Mouse (Mus musculus) stomach, embryonic 15.5 days (tissue): Measurements from ENCODE around the gene Epha4. TPM values are rescaled to one million over a fixed set of nuclear protein-coding genes. Genes with fewer than 3 reads are reported as not detected.

ENCODE experiments used
- ATAC-seq: fragments of 200-750 bp; cut with Nextera tagmentation; 2 replicates; pipeline ENCODE4 v1.8.0; 2017; ENCODE audit warnings: low read depth, moderate number of reproducible peaks, moderate TSS enrichment; ENCODE audit not compliant: insufficient read depth, low FRiP score
- H3K27ac ChIP-seq: fragments of 300-500 bp; sonication (generic); 2 replicates; pipeline ENCODE4 v1.5.1; 2015; ENCODE audit warnings: mild to moderate bottlenecking, inconsistent platforms
- H3K27me3 ChIP-seq: fragments of 300-500 bp; sonication (generic); replicated peaks from 2 replicates; pipeline ENCODE4 v1.6.1; 2015; ENCODE audit warnings: inconsistent platforms
- H3K36me3 ChIP-seq: fragments of 300-500 bp; sonication (generic); 2 replicates; pipeline ENCODE4 v1.6.1; 2015; ENCODE audit warnings: inconsistent platforms
- H3K4me1 ChIP-seq: fragments of 300-500 bp; sonication (generic); 2 replicates; pipeline ENCODE4 v1.6.1; 2015; ENCODE audit warnings: inconsistent platforms
- H3K4me2 ChIP-seq: fragments of 300-500 bp; sonication (generic); 2 replicates; pipeline ENCODE4 v1.6.1; 2015; ENCODE audit warnings: mild to moderate bottlenecking, inconsistent platforms
- H3K4me3 ChIP-seq: fragments of 300-500 bp; sonication (generic); replicated peaks from 2 replicates; pipeline ENCODE4 v1.5.1; 2015; ENCODE audit warnings: inconsistent platforms
- H3K9ac ChIP-seq: fragments of 300-500 bp; sonication (generic); 2 replicates; pipeline ENCODE4 v1.6.1; 2015; ENCODE audit warnings: inconsistent platforms
- H3K9me3 ChIP-seq: fragments of 300-500 bp; sonication (generic); 2 replicates; pipeline ENCODE4 v1.6.1; 2016; ENCODE audit warnings: inconsistent platforms
- WGBS: fragments of 180-500 bp; shearing (Covaris S2); methylation state at CpG from one replicate; pipeline ENCODE4 v1.1.7; 2015; 5-methylcytosine and 5-hydroxymethylcytosine counted together
- microRNA-seq: library from miRNA; unstranded; fragments of <30 nt; microRNA quantifications from one replicate; pipeline ENCODE4, GENCODE M21; 2016
- polyA plus RNA-seq: library from polyadenylated mRNA; unstranded; fragments of >200 nt; fragmentation: Nextera tagmentation; extraction: Ambion mirVana; gene quantifications from 2 replicates; pipeline ENCODE4 v1.2.1, GENCODE M21; 2015

Epha4 gene
- polyA plus RNA-seq, 1 experiment from 2014 or later = 11.8 TPM

- Histone ChIP-seq H3K36me3 (no peaks in the 10 kb centered on the region), H3K4me1 (0 out of 2 replicates have a peak, but pooled peaks cover 2% of the 10 kb centered on the region), H3K4me3 (no peak overlapping the region), H3K27me3 (no peaks in the 10 kb centered on the region), H3K4me2 (no peak overlapping the region), H3K9me3 (no peaks in the 10 kb centered on the region), H3K9ac (no peak overlapping the region), H3K27ac (no peak overlapping the region)
- WGBS = 42% methylated on average over 4 of the region's 4 CpGs
- ATAC-seq = no peak
Measured at GRCm38 (mm10) chr1:77318597-77319127, 196.2 kb downstream of the Epha4 start.

Small RNAs within 50 kb of the gene (microRNA-seq; reads per million reads assigned to microRNA genes)
- gene Mir6352 = not detected
